Mouse (Mus musculus) urinary bladder, postnatal 14 days (tissue): ENCODE measurements around the gene Lrp4.
A peak's percentile ranks its signal among the peaks of the same experiment; 100 is the strongest.

Experiments used
- DNase-seq: peaks from one replicate; pipeline ENCODE4 v3.0.0; 2021; ENCODE audit warnings: low spot score

Lrp4 gene

DNA sequence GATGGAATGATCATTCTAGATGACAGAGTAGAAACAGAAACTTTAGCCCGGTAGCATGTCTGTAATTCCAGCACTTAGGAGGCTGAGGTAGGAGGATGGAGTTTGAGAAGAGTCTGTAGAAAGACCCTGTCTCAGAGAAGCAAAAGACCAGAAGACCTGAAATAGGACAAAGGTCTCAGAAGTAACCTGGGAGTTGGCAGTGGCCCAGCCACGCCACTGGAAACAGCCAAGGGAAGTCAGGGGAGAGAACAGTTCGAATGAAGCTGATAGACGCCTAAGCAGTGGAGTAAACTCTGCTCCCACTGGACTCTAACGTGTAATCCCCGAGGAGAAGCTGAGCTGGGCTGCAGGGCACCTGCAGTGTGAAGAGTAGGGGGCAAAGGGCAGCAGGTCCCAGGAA, 27.9 kb downstream of the Lrp4 start:
- DNase-seq = no peak

- DNase-seq = peak; percentile 45
Observed at GRCm38 (mm10) chr2:91487295-91487694, 30.0 kb downstream of the Lrp4 start.

DNA sequence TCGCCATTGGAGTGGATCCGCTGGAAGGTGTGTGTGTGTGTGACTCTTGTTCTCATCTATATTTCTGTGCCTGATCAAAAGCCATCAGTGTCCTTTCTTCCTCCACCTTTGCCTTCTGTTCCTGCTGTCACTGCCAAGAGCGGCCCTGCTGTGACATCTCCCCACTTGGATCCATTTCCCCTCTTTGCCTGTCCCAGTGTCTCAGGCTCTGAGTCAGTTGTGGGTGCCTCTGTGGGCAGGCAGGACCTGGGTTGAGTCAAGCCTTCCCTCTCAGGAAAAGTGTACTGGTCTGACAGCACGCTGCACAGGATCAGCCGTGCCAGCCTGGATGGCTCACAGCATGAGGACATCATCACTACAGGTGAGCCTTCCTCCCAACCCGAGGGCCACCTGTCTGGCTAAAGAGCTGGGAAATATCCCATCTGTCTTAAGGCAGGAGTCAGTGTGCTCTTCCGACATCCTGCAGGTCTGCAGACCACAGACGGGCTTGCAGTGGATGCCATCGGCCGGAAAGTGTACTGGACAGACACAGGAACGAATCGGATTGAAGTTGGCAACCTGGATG, 34.8 kb downstream of the Lrp4 start:
- DNase-seq = no peak

DNA sequence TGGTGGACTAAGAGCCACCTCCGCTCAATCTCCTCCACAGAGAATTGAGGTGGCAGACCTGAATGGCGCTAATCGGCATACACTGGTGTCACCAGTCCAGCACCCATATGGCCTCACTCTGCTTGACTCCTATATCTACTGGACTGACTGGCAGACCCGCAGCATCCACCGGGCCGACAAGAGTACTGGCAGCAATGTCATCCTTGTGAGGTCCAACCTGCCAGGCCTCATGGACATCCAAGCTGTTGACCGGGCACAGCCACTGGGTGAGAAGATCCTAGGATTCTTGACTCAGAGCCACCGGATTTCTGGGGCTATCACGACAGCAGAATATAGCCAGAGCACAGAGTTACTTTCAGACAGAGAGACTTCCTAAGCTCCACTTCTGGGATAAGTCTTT, 36.7 kb downstream of the Lrp4 start:
- DNase-seq = no peak

DNA sequence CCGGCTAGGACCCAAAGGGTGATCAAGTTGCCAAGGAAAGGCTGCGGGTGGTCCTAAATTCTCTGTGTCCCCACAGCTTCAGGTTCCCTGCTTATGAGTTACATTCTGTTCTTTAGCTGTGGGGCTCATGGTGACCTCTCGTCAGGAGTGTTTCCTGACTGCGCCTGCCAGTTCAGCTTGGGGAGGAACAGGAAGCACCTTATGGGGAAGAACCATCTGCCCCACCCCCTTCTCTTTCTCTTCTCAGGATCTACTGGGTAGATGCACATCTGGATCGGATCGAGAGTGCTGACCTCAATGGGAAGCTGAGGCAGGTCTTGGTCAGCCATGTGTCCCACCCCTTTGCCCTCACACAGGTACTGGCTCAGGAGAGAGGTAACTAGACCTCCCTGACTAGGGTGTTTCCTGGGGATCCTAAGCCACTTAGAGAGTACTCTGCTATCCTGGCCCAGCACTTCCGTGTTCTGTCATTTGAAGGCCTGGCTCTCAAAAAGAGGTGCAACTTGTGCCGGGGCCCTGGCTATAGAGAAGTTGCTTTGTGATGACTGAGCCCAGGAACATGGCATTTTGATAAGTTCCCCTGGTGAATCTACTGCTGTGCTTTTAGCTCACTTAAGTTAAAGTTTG, 40.9 kb downstream of the Lrp4 start:
- DNase-seq = no peak

- DNase-seq = no peak
Observed at GRCm38 (mm10) chr2:91508076-91508475, 50.8 kb downstream of the Lrp4 start.

DNA sequence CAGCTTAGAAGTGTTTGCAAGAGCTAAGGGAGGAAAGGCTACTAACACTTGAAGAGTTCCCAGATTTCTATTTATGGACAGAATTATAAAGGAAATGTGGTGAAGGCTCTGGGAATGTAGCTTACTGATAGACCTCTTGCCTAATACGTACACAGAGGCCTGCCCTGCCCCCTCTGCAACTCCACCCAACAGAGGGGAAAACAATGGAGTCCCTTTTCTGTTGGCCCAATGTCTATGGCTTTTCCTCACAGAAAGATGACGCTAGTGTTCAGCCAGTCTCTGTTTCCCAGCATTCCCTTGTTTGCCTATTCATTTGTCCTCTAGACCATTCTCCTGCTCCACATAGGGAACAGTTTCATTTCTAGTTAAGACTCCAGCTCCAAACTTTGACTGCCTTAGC, 59.9 kb downstream of the Lrp4 start:
- no peak for DNase-seq

GRCm38 (mm10) chr2:91526294-91527146, 69.2 kb downstream of the Lrp4 start, which contains the start of gene Ckap5:
Gene Ckap5, plus strand, starts transcription at chr2:91526762.
- peak; percentile 91 for DNase-seq

DNA sequence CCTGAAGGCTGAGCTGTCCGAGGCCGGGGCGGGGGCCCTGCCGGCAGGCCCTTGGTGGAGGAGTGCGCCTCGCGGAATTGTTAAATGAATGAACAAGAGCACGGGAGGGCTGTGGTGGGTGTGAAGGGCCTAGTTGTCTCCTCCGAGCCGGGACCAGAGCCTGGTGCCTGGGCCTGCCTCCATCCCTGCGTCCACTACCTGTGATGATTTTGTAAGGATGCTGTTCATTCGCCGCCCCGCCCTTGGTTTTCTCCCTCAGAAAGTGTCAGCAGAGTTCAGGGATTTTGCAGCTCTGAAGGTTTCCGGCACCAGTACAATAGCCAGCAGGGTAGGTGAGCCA, 69.8 kb downstream of the Lrp4 start:
- peak; percentile 22 for DNase-seq

DNA sequence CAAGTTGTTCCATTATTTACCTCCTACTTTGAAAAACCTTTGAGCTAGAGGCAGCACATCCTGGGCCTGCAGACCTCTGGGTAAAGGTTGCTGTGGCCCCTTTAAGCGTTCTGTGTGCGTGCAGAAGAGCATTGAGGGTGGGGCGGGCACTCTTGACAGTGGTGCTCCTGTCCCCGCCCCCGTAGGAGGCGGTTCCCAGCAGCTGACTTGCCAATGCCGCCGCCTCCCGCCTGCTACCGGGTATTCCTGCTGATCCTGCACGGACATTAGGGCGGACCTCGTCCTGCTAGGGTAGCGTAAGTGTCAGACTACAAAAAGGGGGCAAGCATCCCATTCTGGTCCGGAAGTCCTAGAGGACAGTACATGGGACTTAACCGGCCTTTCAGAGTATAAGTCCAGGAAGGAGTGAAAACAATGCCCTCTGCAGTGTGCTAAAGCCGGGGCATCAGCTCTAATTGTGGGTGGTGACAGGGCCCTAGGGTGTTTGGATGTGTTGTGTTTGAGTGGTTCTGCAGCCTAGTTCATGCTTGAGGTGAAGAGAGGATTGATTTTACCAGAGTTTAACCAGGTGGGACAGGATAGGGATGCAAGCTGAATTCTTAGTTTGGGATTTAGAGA, 80.4 kb downstream of the Lrp4 start:
- peak; percentile 89 for DNase-seq
